Mouse (Mus musculus) CD4-positive helper T cell, adult 2 months (primary cell): ENCODE data around the gene Pipox.

ENCODE experiments used
- DNase-seq: peaks from one replicate; pipeline ENCODE4 v3.0.0-alpha.2; 2012; ENCODE audit warnings: low read depth, missing footprints, low spot score

Gene Pipox

GRCm38 (mm10) chr11:77908468-77908867, 14.6 kb upstream of the Pipox start:
- DNase-seq: no peak

- DNase-seq: no peak
Measured at GRCm38 (mm10) chr11:77906747-77907174, 12.9 kb upstream of the Pipox start.

- no peak for DNase-seq
Measured at GRCm38 (mm10) chr11:77906097-77906687, 12.3 kb upstream of the Pipox start.

GRCm38 (mm10) chr11:77904707-77905106, 10.8 kb upstream of the Pipox start:
- no peak for DNase-seq

GRCm38 (mm10) chr11:77903761-77904160, 9.9 kb upstream of the Pipox start:
- no peak for DNase-seq

- DNase-seq: no peak
Measured at GRCm38 (mm10) chr11:77901775-77902355, 8.0 kb upstream of the Pipox start.

- no peak for DNase-seq
Measured at GRCm38 (mm10) chr11:77901366-77901765, 7.5 kb upstream of the Pipox start.

- no peak for DNase-seq
Measured at GRCm38 (mm10) chr11:77900696-77901095, 6.8 kb upstream of the Pipox start.

- DNase-seq: no peak
Measured at GRCm38 (mm10) chr11:77900187-77900586, 6.3 kb upstream of the Pipox start.

GRCm38 (mm10) chr11:77896820-77897805, 3.2 kb upstream of the Pipox start:
- no peak for DNase-seq

GRCm38 (mm10) chr11:77896480-77896819, 2.6 kb upstream of the Pipox start:
- DNase-seq: no peak

GRCm38 (mm10) chr11:77896011-77896410, 2.1 kb upstream of the Pipox start:
- DNase-seq: no peak

- no peak for DNase-seq
Measured at GRCm38 (mm10) chr11:77894967-77895366, 1.1 kb upstream of the Pipox start.

- no peak for DNase-seq
Measured at GRCm38 (mm10) chr11:77893283-77893682, 613 bp downstream of the Pipox start.

GRCm38 (mm10) chr11:77892883-77893282, 1.0 kb downstream of the Pipox start:
- no peak for DNase-seq

GRCm38 (mm10) chr11:77890648-77891258, 3.1 kb downstream of the Pipox start:
- DNase-seq: no peak

GRCm38 (mm10) chr11:77889484-77889883, 4.4 kb downstream of the Pipox start:
- no peak for DNase-seq

- no peak for DNase-seq
Measured at GRCm38 (mm10) chr11:77888846-77889245, 5.0 kb downstream of the Pipox start.

- DNase-seq: peak; percentile 85
Measured at GRCm38 (mm10) chr11:77887373-77887960, 6.4 kb downstream of the Pipox start.

- no peak for DNase-seq
Measured at GRCm38 (mm10) chr11:77885246-77885575, 8.7 kb downstream of the Pipox start.

- DNase-seq: no peak
Measured at GRCm38 (mm10) chr11:77884524-77885245, 9.2 kb downstream of the Pipox start.
